Mouse (Mus musculus) midbrain, embryonic 14.5 days (tissue): ENCODE measurements at regions not wholly inside any gene's neighbourhood (a gene's known extent, or its start where the extent isn't known, plus 50 kb on each side); places are given as distances from the start of the nearest gene placed in this dataset.
A peak's percentile ranks its signal among the peaks of the same experiment; 100 is the strongest.

ENCODE experiments used
- ATAC-seq: fragments of 200-750 bp; cut with Nextera tagmentation; 2 replicates; pipeline ENCODE4 v1.8.0; 2017; ENCODE audit warnings: moderate number of reproducible peaks, moderate library complexity; ENCODE audit not compliant: low FRiP score, low TSS enrichment
- DNase-seq: peaks from one replicate; pipeline ENCODE4 v3.0.0-alpha.2; 2015
- H3K27ac ChIP-seq: fragments of 300-500 bp; sonication (generic); replicated peaks from 2 replicates; pipeline ENCODE4 v1.5.1; 2014; ENCODE audit warnings: mild to moderate bottlenecking, low read depth, low read length, moderate library complexity
- H3K27me3 ChIP-seq: fragments of 300-500 bp; sonication (generic); 2 replicates; pipeline ENCODE4 v1.6.1; 2014; ENCODE audit warnings: low read length, control low read depth, mixed read lengths; ENCODE audit not compliant: control insufficient read depth, insufficient read depth
- H3K36me3 ChIP-seq: fragments of 300-500 bp; sonication (generic); 2 replicates; pipeline ENCODE4 v1.6.1; 2014; ENCODE audit warnings: low read length, control low read depth; ENCODE audit not compliant: control insufficient read depth, insufficient read depth
- H3K4me1 ChIP-seq: fragments of 300-500 bp; sonication (generic); 2 replicates; pipeline ENCODE4 v1.6.1; 2014; ENCODE audit warnings: mild to moderate bottlenecking, antibody characterized with exemption, low read length, control low read depth; ENCODE audit not compliant: control insufficient read depth, insufficient read depth
- H3K4me2 ChIP-seq: fragments of 300-500 bp; sonication (generic); 2 replicates; pipeline ENCODE4 v1.6.1; 2014; ENCODE audit warnings: mild to moderate bottlenecking, low read length, moderate library complexity
- H3K4me3 ChIP-seq: fragments of 300-500 bp; sonication (generic); replicated peaks from 2 replicates; pipeline ENCODE4 v1.5.1; 2014; ENCODE audit warnings: low read depth, low read length
- H3K9ac ChIP-seq: fragments of 300-500 bp; sonication (generic); replicated peaks from 2 replicates; pipeline ENCODE4 v1.6.1; 2014; ENCODE audit warnings: mild to moderate bottlenecking, low read length, moderate library complexity
- H3K9me3 ChIP-seq: fragments of 300-500 bp; sonication (generic); 2 replicates; pipeline ENCODE4 v1.6.1; 2016; ENCODE audit warnings: low read length, control low read depth, mixed read lengths; ENCODE audit not compliant: control insufficient read depth
- WGBS: fragments of 180-500 bp; shearing (Covaris S2); extraction: QIAGEN DNeasy Blood & Tissue Kit; methylation state at CpG from one replicate; pipeline ENCODE4 v1.1.7; 2014; 5-methylcytosine and 5-hydroxymethylcytosine counted together

DNA sequence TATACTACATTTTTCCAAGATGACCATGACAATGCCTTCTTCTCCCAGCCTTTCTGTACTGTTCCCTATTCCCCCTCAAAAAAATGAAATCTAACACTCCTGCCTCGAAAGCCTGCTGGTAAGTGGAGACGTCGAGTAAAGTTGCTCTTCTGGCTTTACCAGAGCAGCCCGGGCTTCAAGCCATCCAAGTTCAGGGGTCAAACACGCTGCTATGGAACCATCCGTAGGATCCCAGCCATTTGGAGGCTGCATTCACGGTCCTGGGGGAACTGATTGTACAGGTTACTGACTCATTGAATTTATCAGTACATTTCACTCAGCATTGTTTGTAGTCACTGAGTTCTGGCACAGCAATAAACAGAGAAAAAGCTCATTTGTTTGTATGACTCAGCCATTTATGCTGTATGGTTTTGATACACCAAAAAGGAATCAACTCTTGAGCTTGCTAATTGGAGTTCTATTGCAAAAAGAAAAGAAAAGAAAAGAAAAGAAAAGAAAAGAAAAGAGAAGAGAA, 128.2 kb downstream of the Nedd1 start:
- H3K4me2 ChIP-seq, result no peak overlapping the region
- WGBS, result 74% methylated on average over 7 of the region's 7 CpGs

DNA sequence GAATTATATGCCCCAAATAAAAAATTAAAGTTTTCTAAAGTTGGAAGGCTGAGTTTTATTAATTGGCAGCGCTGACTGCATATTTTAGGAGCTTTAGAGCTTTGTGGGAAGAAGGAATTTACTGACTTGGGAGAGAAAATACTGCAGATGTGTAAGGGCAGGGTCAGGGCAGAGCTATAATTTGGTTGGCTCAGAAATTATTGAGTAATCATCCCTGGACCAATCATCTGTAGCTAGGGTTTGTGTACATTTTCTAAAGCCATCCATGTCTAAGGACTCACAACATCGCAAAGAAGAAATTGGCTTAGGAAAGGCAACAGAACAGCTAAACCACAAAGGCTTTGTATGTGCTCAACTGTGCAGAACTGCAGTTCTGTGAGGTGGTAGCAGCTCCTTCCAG, 143.3 kb downstream of the Nedd1 start:
- Histone ChIP-seq H3K36me3 (no peaks in the 10 kb centered on the region), H3K4me2 (no peak overlapping the region), H3K4me1 (no peaks in the 10 kb centered on the region), H3K9ac (no peak overlapping the region), H3K27me3 (no peaks in the 10 kb centered on the region), H3K9me3 (no peaks in the 10 kb centered on the region), H3K27ac (no peak overlapping the region), H3K4me3 (no peak overlapping the region)
- WGBS, result 81% methylated on average over 2 of the region's 2 CpGs
- no peak for DNase-seq
- no peak for ATAC-seq

More for the DNA sequence above, 128.2 kb downstream of the Nedd1 start:
- H3K9ac ChIP-seq, result no peak overlapping the region
- no peaks in the 10 kb centered on the region for H3K27me3 ChIP-seq
- H3K4me3 ChIP-seq, result no peak overlapping the region
- H3K27ac ChIP-seq, result no peak overlapping the region
- DNase-seq, result no peak
- no peaks in the 10 kb centered on the region for H3K36me3 ChIP-seq
- no peaks in the 10 kb centered on the region for H3K9me3 ChIP-seq
- no peak for ATAC-seq
- no peaks in the 10 kb centered on the region for H3K4me1 ChIP-seq

DNA sequence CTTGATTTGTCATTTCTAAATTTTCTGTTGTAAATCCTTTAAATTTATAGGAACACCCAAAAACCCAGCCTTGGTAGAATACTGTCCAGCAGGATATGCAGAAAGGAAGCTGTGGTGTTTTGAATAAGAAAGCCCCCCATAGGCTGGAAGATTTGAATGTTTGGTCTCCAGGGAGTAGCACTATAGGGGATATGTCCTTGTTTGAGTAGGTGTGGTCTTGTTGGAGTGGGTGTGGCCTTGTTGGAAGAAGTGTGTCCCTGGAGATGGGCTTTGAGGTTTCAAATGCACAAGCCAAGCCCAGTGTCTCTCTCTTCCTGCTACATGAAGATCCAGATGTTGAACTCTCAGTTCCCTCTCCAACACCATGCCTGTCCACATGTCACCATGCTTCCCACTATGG, 151.7 kb downstream of the Nedd1 start:
- Histone ChIP-seq H3K9ac (no peak overlapping the region), H3K27me3 (no peaks in the 10 kb centered on the region), H3K9me3 (no peaks in the 10 kb centered on the region), H3K4me2 (no peak overlapping the region), H3K27ac (no peak overlapping the region), H3K4me3 (no peak overlapping the region), H3K4me1 (no peaks in the 10 kb centered on the region), H3K36me3 (no peaks in the 10 kb centered on the region)
- DNase-seq, result no peak
- no peak for ATAC-seq

DNA sequence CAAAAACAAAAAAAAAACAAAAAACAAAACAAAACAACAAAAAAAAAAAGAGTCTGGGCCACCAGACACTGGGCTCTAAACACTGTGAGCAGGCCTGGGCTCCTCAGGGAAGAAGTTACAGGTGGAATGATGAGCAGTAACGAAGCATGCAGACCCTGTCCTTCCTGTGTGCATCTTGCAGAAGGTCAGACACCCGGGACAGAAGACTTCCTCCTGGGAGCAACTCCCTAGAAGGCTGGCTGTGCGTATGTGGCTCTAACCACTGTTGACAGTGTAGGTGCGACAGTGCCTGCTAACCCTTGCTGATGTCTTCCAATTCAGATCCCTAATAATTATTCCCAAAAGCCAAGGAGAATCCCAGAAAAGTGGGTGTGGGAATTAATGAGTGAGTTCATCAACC, 164.8 kb downstream of the Nedd1 start:
- no peak for DNase-seq
- ATAC-seq, result no peak; the same call in 1 of the 2 replicates
- 14% methylated on average over 4 of the region's 4 CpGs for WGBS

DNA sequence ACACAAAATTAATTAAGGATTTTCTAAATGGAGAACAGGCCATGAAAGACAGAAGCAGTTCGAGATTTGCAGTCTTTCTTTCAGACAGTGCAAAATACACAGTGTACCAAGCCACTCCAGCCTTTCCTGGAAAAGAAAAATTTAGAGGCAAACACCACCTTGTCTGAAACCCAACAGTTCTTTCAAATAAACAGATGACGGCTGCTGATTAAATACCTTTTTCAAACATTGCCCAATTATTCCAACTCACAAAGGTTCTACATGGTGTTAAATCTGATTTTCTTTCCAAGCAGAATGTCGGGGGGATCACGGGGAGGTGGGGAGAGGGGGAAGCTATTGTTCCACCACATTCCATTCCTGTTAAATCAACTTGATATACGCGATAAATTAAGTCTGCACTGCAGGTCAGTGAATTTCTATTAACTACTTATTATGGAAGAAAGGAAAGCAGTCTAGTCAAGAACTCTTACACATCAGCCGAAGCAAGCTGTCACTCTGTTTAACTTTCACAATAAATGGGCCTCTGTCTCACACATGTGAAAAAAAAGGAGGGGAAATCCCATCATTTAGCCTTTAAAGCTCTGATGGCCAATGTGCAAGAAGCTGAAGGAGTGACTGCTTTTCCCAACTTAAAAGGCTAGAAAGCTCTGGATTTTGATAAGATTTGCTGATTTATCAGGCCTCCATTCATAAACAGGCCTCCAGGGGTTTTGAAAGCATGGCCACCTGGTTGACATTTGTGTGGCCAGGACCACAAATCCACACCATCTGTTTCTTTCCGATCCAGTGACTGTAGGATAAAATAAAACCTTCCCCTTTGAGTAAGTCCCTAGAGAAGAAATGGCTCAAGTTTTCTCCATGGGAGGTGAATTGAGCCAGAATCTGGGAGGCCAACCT, 165.4 kb downstream of the Nedd1 start:
- Histone ChIP-seq H3K9ac (no peak overlapping the region), H3K36me3 (no peaks in the 10 kb centered on the region), H3K27ac (peak overlapping the region; percentile 58), H3K9me3 (no peaks in the 10 kb centered on the region), H3K27me3 (no peaks in the 10 kb centered on the region), H3K4me1 (peaks cover 19% of the 10 kb centered on the region), H3K4me3 (no peak overlapping the region), H3K4me2 (peak overlapping the region; percentile 41)
- ATAC-seq (peak; percentile 48; the same call in 1 of the 2 replicates), DNase-seq (peak; percentile 56)
- WGBS, result 3% methylated on average over 8 of the region's 8 CpGs

More for the DNA sequence above, 164.8 kb downstream of the Nedd1 start:
- Histone ChIP-seq H3K27ac (peak overlapping the region; percentile 55; the same call in 1 of the 2 replicates), H3K4me1 (peaks cover 19% of the 10 kb centered on the region), H3K4me3 (no peak overlapping the region), H3K27me3 (no peaks in the 10 kb centered on the region), H3K36me3 (no peaks in the 10 kb centered on the region), H3K4me2 (no peak overlapping the region), H3K9ac (no peak overlapping the region), H3K9me3 (no peaks in the 10 kb centered on the region)

DNA sequence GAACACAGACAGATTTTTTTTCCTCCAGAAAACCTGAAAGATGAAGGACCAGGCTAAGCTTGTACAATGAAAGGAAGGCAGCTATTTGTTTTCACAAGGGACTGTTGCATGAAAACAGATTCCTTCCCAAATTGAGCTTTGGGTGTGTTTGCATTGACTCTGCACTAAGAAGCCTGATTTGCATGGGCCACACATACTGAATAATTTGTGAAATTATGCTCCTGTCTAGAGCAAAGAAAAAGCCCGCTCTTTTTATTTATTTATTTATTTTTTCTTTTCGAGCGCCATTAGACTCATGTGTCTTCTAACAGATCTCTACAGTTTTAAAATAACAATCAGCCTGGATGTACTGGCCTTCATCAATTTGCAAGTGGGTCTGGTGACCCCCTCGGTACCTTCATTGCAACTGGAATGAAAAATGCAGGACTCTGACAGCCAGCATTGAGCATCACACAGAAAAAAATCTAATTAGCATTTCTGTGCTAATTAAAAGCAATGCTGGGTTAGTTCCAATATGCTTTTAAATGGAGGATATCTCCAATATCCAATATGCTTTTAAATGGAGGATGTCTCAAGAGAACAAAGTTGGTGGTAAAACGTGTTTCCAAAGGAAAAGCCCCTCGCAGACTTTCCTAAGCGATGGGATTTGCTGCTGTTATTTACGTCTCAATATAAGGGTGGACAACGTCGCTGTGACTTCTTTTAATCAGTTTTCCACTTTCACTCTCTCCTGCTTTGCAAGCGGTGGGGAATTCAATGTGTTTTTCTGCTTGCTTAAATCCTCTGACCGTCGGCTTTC, 166.3 kb downstream of the Nedd1 start:
- peak; percentile 60 for DNase-seq
- H3K4me3 ChIP-seq, result no peak overlapping the region
- no peaks in the 10 kb centered on the region for H3K36me3 ChIP-seq
- H3K9me3 ChIP-seq, result no peaks in the 10 kb centered on the region
- H3K27me3 ChIP-seq, result no peaks in the 10 kb centered on the region
- no peak; the same call in 1 of the 2 replicates for ATAC-seq
- no peak overlapping the region for H3K9ac ChIP-seq
- peak overlapping the region; percentile 58 for H3K27ac ChIP-seq
- WGBS, result 3% methylated on average over 13 of the region's 13 CpGs
- peak overlapping the region; percentile 41 for H3K4me2 ChIP-seq
- peaks cover 19% of the 10 kb centered on the region for H3K4me1 ChIP-seq

DNA sequence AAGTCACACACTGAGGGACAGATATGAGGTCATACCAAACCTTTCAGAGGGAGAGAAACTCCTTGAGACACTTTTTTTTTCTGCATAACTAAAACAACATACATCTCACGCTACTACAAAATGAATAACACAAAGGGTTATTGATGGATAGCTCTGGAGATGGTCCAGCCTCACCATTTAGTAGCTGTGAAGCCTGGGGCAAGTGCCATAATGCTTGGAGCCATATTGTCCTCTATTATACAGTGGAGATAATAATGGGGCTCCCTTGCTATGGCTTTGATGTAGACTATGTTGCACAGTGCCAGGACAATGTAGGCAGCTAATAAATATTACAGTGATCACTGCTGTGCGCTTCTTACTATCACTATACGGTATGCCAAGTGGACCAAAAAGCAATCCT, 168.3 kb downstream of the Nedd1 start:
- Histone ChIP-seq H3K4me2 (no peak overlapping the region), H3K9ac (no peak overlapping the region), H3K36me3 (no peaks in the 10 kb centered on the region), H3K27me3 (no peaks in the 10 kb centered on the region), H3K9me3 (no peaks in the 10 kb centered on the region), H3K4me3 (no peak overlapping the region), H3K27ac (no peak overlapping the region), H3K4me1 (peaks cover 19% of the 10 kb centered on the region)
- DNase-seq, result no peak
- no peak for ATAC-seq
- WGBS, result 73% methylated on average over 3 of the region's 3 CpGs

DNA sequence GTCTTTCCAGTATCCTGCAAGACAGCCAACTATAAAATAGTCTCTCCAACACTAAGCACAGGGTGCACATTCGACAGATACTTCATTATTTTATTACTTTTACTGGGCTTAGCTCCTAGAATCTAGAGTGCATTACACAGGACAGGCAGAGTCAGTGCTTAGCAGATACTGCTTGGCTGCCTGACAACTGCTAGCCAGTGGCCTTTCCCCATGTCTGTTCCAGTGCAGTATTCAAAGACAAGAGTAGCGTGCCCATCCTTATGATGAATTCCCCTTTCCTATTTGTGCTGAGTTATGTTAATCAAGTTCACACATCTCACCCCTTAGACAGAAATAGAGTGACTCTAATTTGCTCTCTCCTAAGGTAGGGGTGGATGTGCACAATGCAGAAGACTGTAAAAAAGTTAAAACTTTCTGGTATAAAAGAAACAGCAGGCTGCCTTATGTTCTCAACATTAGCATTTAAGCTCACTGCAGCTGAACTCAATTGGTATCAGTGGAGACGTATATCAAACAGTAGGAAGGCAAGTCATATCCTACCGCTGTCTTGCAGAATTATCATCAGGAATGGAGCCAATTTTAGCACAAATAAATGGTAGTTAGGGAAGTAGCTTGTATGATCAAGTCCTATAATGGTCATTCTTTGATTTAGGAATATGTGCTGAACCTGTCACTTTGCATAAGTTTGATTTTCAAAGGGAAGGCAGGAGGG, 173.2 kb downstream of the Nedd1 start:
- 45% methylated on average over 4 of the region's 4 CpGs for WGBS
- H3K27ac ChIP-seq, result no peak overlapping the region
- no peak overlapping the region for H3K4me2 ChIP-seq
- H3K9me3 ChIP-seq, result no peaks in the 10 kb centered on the region
- H3K27me3 ChIP-seq, result no peaks in the 10 kb centered on the region
- no peak overlapping the region for H3K9ac ChIP-seq
- H3K4me1 ChIP-seq, result 0 out of 2 replicates have a peak, but pooled peaks cover 2% of the 10 kb centered on the region
- DNase-seq (peak; percentile 38), ATAC-seq (no peak)
- H3K36me3 ChIP-seq, result no peaks in the 10 kb centered on the region
- no peak overlapping the region for H3K4me3 ChIP-seq
